Mouse (Mus musculus) small intestine, adult 2 months (tissue): ENCODE measurements around the gene Iqcd.

ENCODE experiments used
- CTCF ChIP-seq: fragments of 200-500 bp; IDR thresholded peaks from 2 replicates; pipeline ENCODE4 v1.5.1; 2012; ENCODE audit warnings: low read depth, mild to moderate bottlenecking, control low read depth, inconsistent platforms, low read length, moderate library complexity, mixed read lengths; ENCODE audit not compliant: insufficient replicate concordance, insufficient read length; ENCODE audit errors: extremely low read depth
- POLR2A ChIP-seq: fragments of 200-500 bp; IDR thresholded peaks from 2 replicates; pipeline ENCODE4 v1.6.1; 2012; ENCODE audit warnings: low read depth, mild to moderate bottlenecking, control low read depth, inconsistent platforms, low read length, moderate library complexity

- no peak for TF ChIP-seq POLR2A
- TF ChIP-seq CTCF, result no peak
Observed at GRCm38 (mm10) chr5:120570289-120570897, 18.4 kb upstream of the Iqcd start.
